In genomic region chr6:88889410-88890042, GRCm38 (mm10) we compare ENCODE assay signal across 32 mouse cellular contexts. TPM values are rescaled to one million over a fixed set of nuclear protein-coding genes. Genes with fewer than 3 reads are reported as not detected.
A peak's percentile ranks its signal among the peaks of the same experiment; 100 is the strongest.
DNase-seq lines count a peak whose midpoint lies in the region; ATAC-seq and TF ChIP-seq lines count a peak whose summit lies in the region.
"Had no signal": no experiment of that assay in that cellular context is flagged by ENCODE, and none has a peak within 500 bp of the region (broad histone marks: within the 10 kb centered on the region; RNA-seq: fewer than 3 reads in every experiment).

No protein-coding gene starts in this region.

- H3K9me3 ChIP-seq in liver, postnatal 0 days (ENCODE audit: low read length): no peaks in the 10 kb centered on the region
- no peaks in the 10 kb centered on the region for H3K9me3 ChIP-seq in forebrain, embryonic 16.5 days (ENCODE audit: control insufficient read depth, low read length)
- H3K9me3 ChIP-seq: embryonic facial prominence, embryonic 13.5 days; forebrain, embryonic 10.5 days; forebrain, embryonic 15.5 days; hindbrain, embryonic 12.5 days; midbrain, embryonic 13.5 days; neural tube, embryonic 15.5 days; stomach, embryonic 15.5 days had no signal

- no peaks in the 10 kb centered on the region for H3K27me3 ChIP-seq in liver, adult 2 months (ENCODE audit: control insufficient read depth, insufficient read depth, low read length)
- H3K27me3 ChIP-seq in liver, postnatal 0 days (ENCODE audit: insufficient read depth, low read length): no peaks in the 10 kb centered on the region
- H3K27me3 ChIP-seq in forebrain, embryonic 16.5 days (replicated peaks; ENCODE audit: control insufficient read depth, insufficient read depth, low read length): no peaks in the 10 kb centered on the region
- H3K27me3 ChIP-seq: CH12.LX; embryonic facial prominence, embryonic 13.5 days; forebrain, embryonic 15.5 days; hindbrain, embryonic 12.5 days; midbrain, embryonic 13.5 days; neural tube, embryonic 15.5 days; stomach, embryonic 15.5 days had no signal

- no peaks in the 10 kb centered on the region for H3K79me2 ChIP-seq in liver, adult 2 months (ENCODE audit: control insufficient read depth, insufficient read depth, low read length)

- peak; percentile 82 for ATAC-seq in liver, postnatal 0 days
- ATAC-seq in forebrain, embryonic 16.5 days: no peak
- no peak for ATAC-seq in inflammation-experienced regulatory T-cells, adult 6 months
- ATAC-seq: activated CD4-positive, CD25-positive, alpha-beta regulatory T cell, adult 4 months; forebrain, embryonic 15.5 days; hindbrain, postnatal 0 days; midbrain, embryonic 13.5 days had no signal

- H3K4me3 ChIP-seq in liver, adult 2 months (ENCODE audit: insufficient read depth, low read depth, low read length): no peak overlapping the region
- no peak overlapping the region for H3K4me3 ChIP-seq in liver, postnatal 0 days (ENCODE audit: low read depth, low read length)
- no peak overlapping the region for H3K4me3 ChIP-seq in forebrain, embryonic 16.5 days (replicated peaks; ENCODE audit: low read length)
- H3K4me3 ChIP-seq: embryonic facial prominence, embryonic 13.5 days; forebrain, embryonic 10.5 days; forebrain, embryonic 15.5 days; gastrocnemius, adult 2 months; hindbrain, embryonic 12.5 days; midbrain, embryonic 13.5 days; neural tube, embryonic 15.5 days; stomach, embryonic 15.5 days had no signal

- H3K9ac ChIP-seq in liver, adult 2 months (ENCODE audit: low read depth, low read length): no peak overlapping the region
- H3K9ac ChIP-seq in liver, postnatal 0 days (replicated peaks): no peak overlapping the region
- H3K9ac ChIP-seq in forebrain, embryonic 16.5 days (replicated peaks; ENCODE audit: low read depth, low read length): no peak overlapping the region
- H3K9ac ChIP-seq: embryonic facial prominence, embryonic 13.5 days; forebrain, embryonic 15.5 days; hindbrain, embryonic 12.5 days; liver, embryonic 14.5 days; midbrain, embryonic 13.5 days; neural tube, embryonic 15.5 days; stomach, embryonic 15.5 days had no signal

- TF ChIP-seq POLR2A in liver, adult 2 months (IDR thresholded peaks at IDR 0.05; ENCODE audit: extremely low read depth, insufficient read depth, low read length): no peak

- peak; percentile 45 to 80 for DNase-seq in adrenal gland, adult (ENCODE audit: inconsistent age in 2 of 2, low spot score in 1 of 2)
- no peak for DNase-seq in adrenal gland, postnatal 4 days (ENCODE audit: low spot score in 2 of 2)
- peak; percentile 74 for DNase-seq in liver, adult 2 months (ENCODE audit: extremely low read depth, low read depth, low spot score)
- DNase-seq in liver: no peak
- DNase-seq in adipocyte (ENCODE audit: low spot score): peak; percentile 72
- peak; percentile 54 for DNase-seq in liver, postnatal 0 days
- DNase-seq: cerebellum, adult 18-20 months; cerebellum, postnatal 10 days; gastrocnemius, postnatal 36 days; heart, adult 18-20 months; heart, postnatal 36 days; kidney, adult 11 months; kidney, postnatal 14 days; layer of hippocampus, adult 9-11 months; retina, postnatal 1 day; right cerebral cortex, postnatal 25 days; thymus, postnatal 14 days had no signal

- 25% methylated on average over 13 of the region's 13 CpGs for WGBS in liver, adult 2 months
- 68% methylated on average over 13 of the region's 13 CpGs for WGBS in liver, postnatal 0 days (ENCODE audit: insufficient replicate concordance)
- WGBS in forebrain, embryonic 16.5 days: 94% methylated on average over 13 of the region's 13 CpGs

- no peak for TF ChIP-seq EP300 in liver, postnatal 0 days (IDR thresholded peaks at IDR 0.05; ENCODE audit: low read depth)

- no peak overlapping the region for H3K27ac ChIP-seq in liver, adult 2 months (replicated peaks; ENCODE audit: insufficient read depth, low read depth, low read length)
- peak overlapping the region; percentile 70 for H3K27ac ChIP-seq in liver, postnatal 0 days (ENCODE audit: low read depth)
- H3K27ac ChIP-seq in forebrain, embryonic 16.5 days (ENCODE audit: low read length): no peak overlapping the region
- H3K27ac ChIP-seq: embryonic facial prominence, embryonic 13.5 days; forebrain, embryonic 10.5 days; forebrain, embryonic 15.5 days; gastrocnemius, adult 2 months; hindbrain, embryonic 12.5 days; hindbrain, postnatal 0 days; liver, embryonic 14.5 days; midbrain, embryonic 13.5 days; neural tube, embryonic 15.5 days; stomach, embryonic 15.5 days had no signal

- no peaks in the 10 kb centered on the region for H3K36me3 ChIP-seq in liver, adult 2 months (ENCODE audit: control insufficient read depth, insufficient read depth, low read length)
- H3K36me3 ChIP-seq in liver, postnatal 0 days (replicated peaks; ENCODE audit: insufficient read depth, low read length): peaks cover 93% of the 10 kb centered on the region
- no peaks in the 10 kb centered on the region; the same call in 1 of the 2 replicates for H3K36me3 ChIP-seq in forebrain, embryonic 16.5 days (ENCODE audit: control insufficient read depth, insufficient read depth)

- no peak for TF ChIP-seq CTCF in liver, adult 2 months (IDR thresholded peaks at IDR 0.05; ENCODE audit: low read depth, low read length)
- TF ChIP-seq CTCF in liver, postnatal 0 days (IDR thresholded peaks at IDR 0.05; ENCODE audit: low read depth): no peak

- no peak overlapping the region for H3K4me2 ChIP-seq in liver, postnatal 0 days (ENCODE audit: low read depth, low read length)
- no peak overlapping the region for H3K4me2 ChIP-seq in forebrain, embryonic 16.5 days (ENCODE audit: low read length)
- H3K4me2 ChIP-seq: embryonic facial prominence, embryonic 13.5 days; forebrain, embryonic 15.5 days; heart, embryonic 11.5 days; hindbrain, embryonic 12.5 days; midbrain, embryonic 13.5 days; neural tube, embryonic 15.5 days; stomach, embryonic 15.5 days had no signal

- H3K4me1 ChIP-seq in liver, adult 2 months (ENCODE audit: control insufficient read depth, insufficient read depth, low read length): peaks cover 9% of the 10 kb centered on the region
- H3K4me1 ChIP-seq in liver, postnatal 0 days (ENCODE audit: insufficient read depth): 0 out of 2 replicates have a peak, but pooled peaks cover 5% of the 10 kb centered on the region
- 0 out of 2 replicates have a peak, but pooled peaks cover 2% of the 10 kb centered on the region for H3K4me1 ChIP-seq in forebrain, embryonic 16.5 days (replicated peaks; ENCODE audit: control insufficient read depth, insufficient read depth, low read length)
- H3K4me1 ChIP-seq: embryonic facial prominence, embryonic 13.5 days; forebrain, embryonic 10.5 days; forebrain, embryonic 15.5 days; stomach, embryonic 15.5 days had no signal

RNA-seq across cellular contexts. Expression of gene Mcm2, which starts 9.1 kb away (rescaled TPM):
- 10 to 100 TPM; 69.6 to 83.3 TPM for total RNA-seq in adrenal gland, postnatal 4 days (2021)
- total RNA-seq in liver, adult 2 months (2014; rRNA removed): 3.3 and 5.5 TPM in 2 replicates
- polyA plus RNA-seq in liver, adult 2 months (2012; rRNA removed): 2.4 and 3.1 TPM in 2 replicates
- polyA plus RNA-seq in liver, postnatal 0 days (2015; fragmentation: Nextera tagmentation; extraction: Ambion mirVana): 42.1 and 53.6 TPM in 2 replicates
- 60.2 and 64.6 TPM in 2 replicates for polyA plus RNA-seq in forebrain, embryonic 16.5 days (2015; fragmentation: Nextera tagmentation; extraction: Ambion mirVana)
- polyA plus RNA-seq in inflammation-experienced regulatory T-cells, adult 6 months (2017; shearing (Covaris generic)): 10 to 100 TPM; 18.8 to 61.4 (median 19.9) TPM

RNA-seq across cellular contexts. Expression of gene Tpra1, which starts 12.5 kb away (rescaled TPM):
- total RNA-seq in adrenal gland, postnatal 4 days (2021): 100 to 1,000 TPM; 112 to 121 TPM
- 15.8 and 18.3 TPM in 2 replicates for total RNA-seq in liver, adult 2 months (2014; rRNA removed)
- 60.2 and 76.3 TPM in 2 replicates for polyA plus RNA-seq in liver, adult 2 months (2012; rRNA removed)
- 32.2 and 33.9 TPM in 2 replicates for polyA plus RNA-seq in liver, postnatal 0 days (2015; fragmentation: Nextera tagmentation; extraction: Ambion mirVana)
- polyA plus RNA-seq in forebrain, embryonic 16.5 days (2015; fragmentation: Nextera tagmentation; extraction: Ambion mirVana): 56.9 and 70.0 TPM in 2 replicates
- polyA plus RNA-seq in inflammation-experienced regulatory T-cells, adult 6 months (2017; shearing (Covaris generic)): 10 to 100 TPM; 46.5 to 64.8 (median 52.8) TPM

RNA-seq across cellular contexts. Expression of gene Podxl2, which starts 14.7 kb away (rescaled TPM):
- total RNA-seq in adrenal gland, postnatal 4 days (2021): 10 to 100 TPM; 60.1 to 62.8 TPM
- total RNA-seq in liver, adult 2 months (2014; rRNA removed): 0.46 and 0.60 TPM in 2 replicates
- polyA plus RNA-seq in liver, adult 2 months (2012; rRNA removed): 0.89 and 2.0 TPM in 2 replicates
- 1.1 and 1.3 TPM in 2 replicates for polyA plus RNA-seq in liver, postnatal 0 days (2015; fragmentation: Nextera tagmentation; extraction: Ambion mirVana)
- polyA plus RNA-seq in forebrain, embryonic 16.5 days (2015; fragmentation: Nextera tagmentation; extraction: Ambion mirVana): 592 and 647 TPM in 2 replicates
- polyA plus RNA-seq in inflammation-experienced regulatory T-cells, adult 6 months (2017; shearing (Covaris generic)): not detected
- polyA plus RNA-seq: activated CD4-positive, CD25-positive, alpha-beta regulatory T cell, adult 4 months had no signal

RNA-seq across cellular contexts. Expression of gene Abtb1, which starts 47.7 kb away (rescaled TPM):
- total RNA-seq in adrenal gland, postnatal 4 days (2021): 10 to 100 TPM; 44.2 to 46.2 TPM
- 28.2 and 28.3 TPM in 2 replicates for total RNA-seq in liver, adult 2 months (2014; rRNA removed)
- polyA plus RNA-seq in liver, adult 2 months (2012; rRNA removed): 54.7 and 60.0 TPM in 2 replicates
- polyA plus RNA-seq in liver, postnatal 0 days (2015; fragmentation: Nextera tagmentation; extraction: Ambion mirVana): 36.2 and 39.1 TPM in 2 replicates
- polyA plus RNA-seq in forebrain, embryonic 16.5 days (2015; fragmentation: Nextera tagmentation; extraction: Ambion mirVana): 44.7 and 47.0 TPM in 2 replicates
- polyA plus RNA-seq in inflammation-experienced regulatory T-cells, adult 6 months (2017; shearing (Covaris generic)): 10 to 100 TPM; 39.2 to 72.4 (median 62.7) TPM

Comparison
In these comparisons a context has a peak if more than half of its experiments do, and no peak if none do; other contexts are left out.
1. DNase-seq: peak in adrenal gland, adult (2 of 2), liver, adult 2 months (single experiment), adipocyte (single experiment) and liver, postnatal 0 days (single experiment); none in adrenal gland, postnatal 4 days (0 of 2) and liver (single experiment).
2. RNA of gene Podxl2, which starts 14.7 kb away (polyA plus RNA-seq): 592 to 647 TPM in forebrain, embryonic 16.5 days; 1.1 to 1.3 TPM in liver, postnatal 0 days, 0.89 to 2.0 TPM in liver, adult 2 months and not detected in inflammation-experienced regulatory T-cells, adult 6 months; every median in the first group is over 100 times any median in the second.